Mouse (Mus musculus) left cerebral cortex, postnatal 36 days (tissue): ENCODE measurements around the gene Lin54. TPM values are rescaled to one million over a fixed set of nuclear protein-coding genes. Genes with fewer than 3 reads are reported as not detected.
A peak's percentile ranks its signal among the peaks of the same experiment; 100 is the strongest.
"Not testable (repeated sequence)": the region's sequence is repeated elsewhere in the genome, so short reads cannot be mapped to it uniquely, and the experiment has no call there.

Experiments used
- DNase-seq, 2 experiments: peaks; one replicate each; pipeline ENCODE4 v3.0.0; 2021 to 2022; ENCODE audit warnings: low spot score in 2 of 2, mixed read lengths in 1 of 2
- intact Hi-C: fragments of 180-260 bp; cut with DNase I; formaldehyde crosslinking; loops from one replicate; pipeline ENCODE4 v1.15.1; 2025
- microRNA-seq: library from miRNA; unstranded; fragments of <30 nt; microRNA quantifications from one replicate; pipeline ENCODE4 v1.2.0, GENCODE M21; 2022
- total RNA-seq, 2 experiments: library from RNA; stranded (reverse); gene quantifications; 2 replicates each; pipeline ENCODE4 v1.2.3; 2021

Gene Lin54
- total RNA-seq, 2 experiments from 2014 or later = 21.8 to 22.0 TPM

DNA sequence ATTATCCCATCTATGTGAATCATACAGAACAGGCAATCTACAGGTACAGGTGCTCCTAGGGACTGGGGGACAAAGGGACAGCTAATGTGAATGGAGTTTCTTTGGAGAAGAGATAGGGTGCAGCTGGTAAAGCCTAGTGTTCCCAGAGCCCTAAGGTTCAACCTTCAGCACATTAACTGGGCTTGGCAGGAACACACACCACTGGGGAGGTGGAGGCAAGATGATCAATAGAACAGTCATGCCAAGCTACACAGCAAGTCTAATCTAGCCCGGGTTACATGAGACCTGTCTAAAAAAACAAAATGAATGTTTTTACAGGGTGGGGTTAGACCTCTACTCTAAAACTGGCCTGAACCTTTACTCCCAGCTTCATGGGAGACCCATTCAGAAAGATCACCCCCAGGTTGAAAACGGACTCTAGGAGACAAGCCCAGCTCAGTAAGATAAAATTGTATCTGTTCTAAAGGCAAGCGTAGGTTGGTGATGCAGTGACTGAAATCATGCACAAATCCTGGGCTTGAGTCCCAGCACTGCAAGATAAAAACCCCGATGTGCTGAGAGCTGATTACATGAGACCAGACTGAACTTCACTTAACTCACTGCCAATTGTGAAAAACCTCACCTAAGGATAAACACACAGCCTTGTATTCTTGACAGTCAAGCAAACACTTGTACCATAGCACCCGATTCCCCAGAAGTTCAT lies 72.3 kb downstream of the Lin54 start:
- DNase-seq = peak in 1 of 2 experiments; percentile 35
- intact Hi-C loops = loop anchor here (5.0 kb wide), 2 partner anchors 69 to 89 kb away; partner anchors contain the start of gene Cops4

DNA sequence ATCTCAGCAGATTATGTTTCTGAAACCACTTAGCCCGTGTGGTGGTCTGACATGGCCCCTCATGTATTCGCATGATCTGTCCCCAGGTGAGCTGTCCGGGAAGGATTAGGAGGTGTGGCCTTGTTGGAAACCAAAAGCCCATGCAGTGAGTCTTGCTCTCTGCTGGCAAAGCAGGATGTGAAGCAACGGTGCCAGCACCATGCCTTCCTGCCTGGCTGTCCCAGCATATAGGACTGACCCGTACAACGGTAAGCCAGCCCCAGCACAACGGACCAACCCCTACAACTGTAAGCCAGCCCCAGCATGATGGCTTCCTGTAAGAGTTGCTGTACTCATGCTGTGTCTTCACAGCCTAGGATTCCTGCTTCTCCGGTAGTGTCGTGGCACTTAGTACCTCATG lies 73.2 kb downstream of the Lin54 start:
- DNase-seq = peak in 1 of 2 experiments; percentile 16
- intact Hi-C loops = loop anchor here (5.0 kb wide), 2 partner anchors 70 to 90 kb away; partner anchors contain the start of gene Cops4

DNA sequence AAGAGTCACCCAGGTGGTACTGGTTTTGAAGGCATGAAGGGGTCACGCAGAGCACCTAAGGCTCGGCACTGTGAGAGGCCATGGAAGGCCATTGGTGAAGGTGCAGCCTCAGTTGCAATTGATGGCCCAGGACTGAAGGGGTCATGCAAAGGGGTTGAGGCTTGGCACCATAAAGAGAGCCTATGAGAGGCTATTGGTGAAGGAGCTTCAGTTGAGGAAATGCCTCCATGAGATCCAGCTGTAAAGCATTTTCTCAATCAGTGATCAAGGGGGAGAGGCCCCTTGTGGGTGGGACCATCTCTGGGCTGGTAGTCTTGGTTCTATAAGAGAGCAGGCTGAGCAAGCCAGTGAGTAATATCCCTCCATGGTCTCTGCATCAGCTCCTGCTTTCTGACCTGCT lies 74.6 kb downstream of the Lin54 start:
- intact Hi-C loops = loop anchor here (5.0 kb wide), 2 partner anchors 71 to 91 kb away; partner anchors contain the start of gene Cops4
- not testable (repeated sequence) for DNase-seq

DNA sequence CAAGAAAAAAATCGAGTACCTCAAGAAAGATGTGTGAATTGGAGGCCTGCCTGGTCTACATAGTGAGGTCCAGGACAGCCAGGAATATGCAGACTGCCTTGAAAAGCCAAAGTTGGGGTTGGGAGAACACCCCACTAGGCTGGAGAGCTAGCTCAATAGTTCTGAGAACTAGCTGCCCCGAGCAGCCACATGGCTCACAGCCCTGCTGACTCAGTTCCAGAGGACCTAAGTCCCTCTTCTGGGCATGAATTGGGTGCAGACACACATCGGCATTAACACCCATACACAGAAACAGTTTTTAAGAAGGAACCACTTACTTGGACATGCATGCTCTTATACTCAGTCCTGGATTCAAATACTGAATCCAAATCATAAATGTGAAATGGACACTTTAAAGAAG lies 76.2 kb downstream of the Lin54 start:
- no peak for DNase-seq
- intact Hi-C loops = no loop called here

DNA sequence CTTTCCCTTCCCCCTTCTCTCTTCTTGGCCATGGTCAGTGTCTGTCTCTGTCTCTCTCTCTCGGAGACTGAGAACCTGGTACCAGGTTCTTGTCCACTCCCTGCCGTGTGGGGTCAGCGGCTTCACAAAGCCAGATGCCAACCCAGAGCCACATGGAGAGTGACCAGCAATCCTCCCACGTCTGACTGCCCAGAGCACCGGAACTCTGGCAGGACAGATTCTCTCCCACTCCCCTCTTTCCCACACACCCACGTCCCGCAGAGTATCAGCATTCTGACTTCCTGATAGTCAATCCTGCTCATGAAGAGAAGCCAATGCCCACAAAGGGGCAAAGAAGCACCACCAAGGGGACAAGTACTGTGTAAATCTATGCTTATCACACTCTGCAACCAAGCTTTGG lies 76.8 kb downstream of the Lin54 start:
- intact Hi-C loops = no loop called here
- DNase-seq = no peak

DNA sequence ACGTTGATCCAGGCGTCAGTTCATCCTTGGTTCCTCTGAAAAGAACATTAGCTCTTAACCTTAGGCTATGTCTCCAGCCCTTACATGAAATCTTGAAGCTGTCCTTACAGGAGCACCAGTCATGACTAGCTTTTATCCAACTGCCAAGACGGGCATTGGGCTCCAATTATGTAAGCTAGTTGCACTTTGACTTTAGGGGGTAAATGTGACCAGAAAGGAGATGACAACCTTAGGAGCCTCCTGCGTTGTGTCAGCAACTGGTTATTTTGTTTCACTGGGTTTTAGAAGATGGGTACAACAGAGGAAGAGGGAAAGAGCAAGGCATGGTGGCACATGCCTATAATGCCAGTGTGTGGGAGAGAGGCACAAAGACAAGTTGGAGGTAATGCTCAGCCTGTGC lies 81.6 kb downstream of the Lin54 start:
- intact Hi-C loops = no loop called here
- no peak for DNase-seq

DNA sequence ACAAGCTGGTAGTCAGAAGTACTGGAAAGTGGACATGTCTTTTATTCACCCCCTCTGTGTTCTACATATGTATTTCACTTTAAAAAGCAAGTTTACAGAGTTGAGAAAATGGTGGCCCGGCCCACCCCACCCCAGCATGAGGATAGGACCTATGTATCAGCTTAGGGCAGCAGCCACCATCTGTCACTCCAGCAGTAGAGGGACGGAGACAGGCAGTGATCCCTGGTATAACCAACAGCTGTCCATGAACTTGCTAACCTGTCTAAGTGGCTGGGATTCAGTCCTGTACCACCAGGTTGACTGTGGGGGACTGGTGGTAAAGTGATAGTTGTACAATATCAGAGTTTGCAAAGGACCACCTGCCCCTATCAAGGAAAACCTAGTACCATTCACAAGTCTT lies 82.4 kb downstream of the Lin54 start:
- intact Hi-C loops = no loop called here
- no peak for DNase-seq

DNA sequence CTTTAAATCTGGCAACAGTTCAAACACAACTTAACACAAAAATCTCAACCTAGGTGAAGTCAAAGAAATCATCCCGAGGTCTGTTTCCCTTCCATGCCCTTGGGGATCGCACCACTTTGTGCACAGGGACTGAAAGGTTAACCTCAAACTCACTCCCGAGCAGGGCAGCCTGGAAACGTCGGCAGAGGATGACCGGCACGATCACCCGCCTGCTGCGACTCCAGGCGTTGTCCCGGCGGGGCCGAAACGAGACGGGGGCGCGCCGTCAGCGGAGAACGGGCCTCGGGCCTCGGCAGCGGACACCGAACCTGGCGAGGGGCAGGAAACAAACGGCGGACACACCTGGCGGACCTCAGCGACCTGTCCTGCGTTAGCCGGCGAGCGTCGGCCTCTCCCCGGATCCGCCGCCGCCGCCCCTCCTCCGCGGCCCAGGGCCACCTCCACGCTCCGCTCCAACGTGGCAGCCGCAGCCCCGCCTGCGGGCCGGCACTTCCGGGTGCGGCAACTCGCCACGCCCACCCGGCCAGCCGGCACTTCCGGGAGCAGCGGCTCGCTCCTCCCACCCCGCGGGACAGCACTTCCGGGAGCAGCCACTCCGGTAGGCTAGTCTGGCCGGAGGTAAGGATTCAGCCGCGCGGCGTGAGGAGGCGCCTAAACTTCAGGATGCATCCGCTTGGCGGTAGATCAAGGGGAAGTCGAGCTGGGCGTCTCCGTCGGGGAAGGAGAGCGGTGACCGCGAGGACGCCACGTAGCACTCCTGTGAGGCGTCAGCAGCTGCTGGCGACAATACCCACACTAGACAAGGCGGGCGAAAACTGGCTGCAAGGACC lies 84.5 kb downstream of the Lin54 start, which contains the start of gene Sec31a:
Gene Sec31a, minus strand, starts transcription at position 474 of the 830 bp plus-strand sequence.
- peak; percentile 97 to 99 for DNase-seq
- intact Hi-C loops = no loop called here

DNA sequence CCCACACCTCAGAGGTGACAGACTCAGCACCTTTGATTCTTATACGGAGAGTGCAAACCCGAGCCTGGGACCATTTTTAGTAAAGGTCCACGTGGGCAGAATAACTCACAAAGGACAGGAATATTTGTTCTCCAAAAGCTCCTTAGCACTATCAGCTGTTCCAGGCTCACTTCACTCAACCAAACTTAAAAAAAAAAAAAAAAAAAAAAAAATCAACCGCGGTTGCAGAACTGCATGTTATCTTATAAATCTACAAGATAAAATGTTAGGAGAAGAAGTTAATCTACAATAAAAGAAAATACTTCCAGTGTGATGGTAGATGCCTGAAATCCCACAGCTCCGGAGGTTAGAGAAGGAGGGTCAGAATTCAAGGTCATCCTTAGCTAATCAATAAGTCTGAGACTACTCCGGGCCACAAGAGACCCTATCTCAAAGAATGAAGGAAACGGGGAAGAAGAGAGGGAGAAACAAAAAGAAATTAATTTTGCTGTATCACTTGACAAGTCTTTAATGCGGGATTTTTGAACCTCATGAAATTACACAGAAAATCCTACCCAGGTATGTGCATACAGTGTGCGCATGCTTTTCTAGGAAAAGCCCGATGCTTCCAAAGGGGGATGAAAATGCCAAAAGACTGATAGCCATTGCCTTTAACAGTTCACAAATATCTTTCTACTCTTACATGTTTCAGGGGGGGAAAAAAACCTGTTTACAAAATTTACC lies 85.8 kb downstream of the Lin54 start:
- intact Hi-C loops = no loop called here
- no peak for DNase-seq

DNA sequence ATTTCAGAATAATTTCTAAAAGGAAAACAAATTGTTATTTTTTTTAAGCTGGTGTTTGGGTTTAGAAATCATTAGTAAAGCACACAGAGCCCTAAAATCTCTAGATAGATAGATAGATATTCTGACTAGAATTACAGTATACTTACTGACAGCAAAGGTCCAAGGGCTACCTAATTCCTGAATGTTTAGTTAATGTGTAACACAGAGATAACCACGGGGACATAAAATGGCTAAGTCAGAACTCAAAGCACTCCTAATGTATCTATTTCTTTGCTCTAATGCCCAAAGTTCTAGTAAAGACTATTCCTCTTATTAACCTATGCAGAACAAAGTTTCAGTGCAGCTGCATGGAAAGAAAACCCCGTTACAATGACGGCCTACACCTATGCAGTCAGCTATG lies 87.6 kb downstream of the Lin54 start:
- DNase-seq = no peak
- intact Hi-C loops = no loop called here

DNA sequence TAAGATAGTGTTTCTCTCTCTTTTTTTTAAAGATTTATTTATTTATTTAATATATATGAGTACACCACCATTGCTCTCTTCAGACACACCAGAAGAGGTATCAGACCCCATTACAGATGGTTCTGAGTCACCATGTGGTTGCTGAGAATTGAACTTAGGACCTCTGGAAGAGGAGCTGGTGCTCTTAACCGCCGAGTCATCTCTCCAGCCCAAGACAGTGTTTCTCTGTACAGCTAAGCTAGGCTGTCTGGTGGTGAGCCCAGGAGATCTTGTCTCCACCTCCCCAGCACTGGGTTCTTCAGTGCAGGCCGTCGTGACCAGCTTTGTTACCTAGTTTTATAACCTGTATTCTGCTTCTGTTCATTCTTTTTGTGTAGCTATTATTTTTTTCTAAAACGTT lies 90.2 kb downstream of the Lin54 start:
- DNase-seq = no peak
- intact Hi-C loops = no loop called here

DNA sequence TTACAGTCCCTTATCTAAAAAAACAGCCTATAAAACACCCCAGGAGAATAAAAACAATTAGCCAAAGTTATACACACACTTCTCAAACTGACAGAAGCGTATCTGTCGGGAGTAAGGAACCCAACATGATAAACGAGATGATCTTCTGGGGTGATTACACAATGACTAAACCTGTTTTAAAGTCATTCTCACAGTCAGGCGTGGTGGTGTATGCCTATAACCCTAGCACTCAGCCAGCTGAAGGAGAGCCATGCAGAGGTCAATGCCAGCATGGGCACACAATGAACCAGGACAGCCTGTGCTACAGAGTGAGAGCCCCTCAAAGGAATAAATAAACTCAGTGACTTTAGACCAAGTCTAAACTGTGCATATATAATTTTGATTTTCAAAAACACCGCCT lies 92.0 kb downstream of the Lin54 start:
- DNase-seq = no peak
- intact Hi-C loops = no loop called here

DNA sequence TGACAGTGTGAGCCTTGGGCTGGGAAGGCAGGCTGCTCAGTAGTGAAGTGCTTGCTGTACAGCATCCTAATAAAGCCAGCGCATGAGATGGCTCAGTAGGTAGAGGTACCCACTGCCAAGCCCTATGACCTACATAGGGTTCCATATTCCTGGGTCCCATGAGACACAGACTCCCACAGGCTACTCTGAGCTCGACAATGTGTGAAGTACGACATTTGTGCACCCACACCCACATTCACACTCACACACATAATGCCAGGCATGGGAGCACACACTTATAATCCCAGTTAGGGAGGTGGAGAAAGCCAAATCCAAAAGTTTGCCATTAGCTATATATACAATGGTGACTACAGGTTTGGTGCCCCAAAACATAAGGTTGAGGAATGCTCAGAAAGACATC lies 103.7 kb downstream of the Lin54 start:
- intact Hi-C loops = no loop called here

DNA sequence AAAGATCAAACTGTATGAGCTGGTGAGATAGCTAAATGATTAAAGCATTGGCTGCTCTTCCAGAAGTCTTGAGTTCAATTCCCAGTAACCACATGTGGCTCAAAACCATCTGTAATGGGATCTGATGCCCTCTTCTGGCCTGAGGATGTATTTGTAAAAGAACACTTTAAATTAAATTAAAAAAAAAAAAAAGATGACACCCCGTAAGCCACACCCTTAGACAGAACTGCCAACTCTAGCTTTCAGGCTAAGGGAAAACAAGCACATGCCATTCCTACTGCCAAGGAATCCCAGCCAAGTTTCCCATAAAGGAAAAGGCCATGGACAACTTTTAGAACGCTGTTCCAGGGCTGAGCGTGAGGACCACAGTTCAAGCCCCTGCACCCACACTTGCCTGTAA lies 106.8 kb downstream of the Lin54 start:
- intact Hi-C loops = no loop called here
- no peak for DNase-seq

More for the DNA sequence above, 103.7 kb downstream of the Lin54 start:
- peak in 1 of 2 experiments; percentile 21 for DNase-seq

DNA sequence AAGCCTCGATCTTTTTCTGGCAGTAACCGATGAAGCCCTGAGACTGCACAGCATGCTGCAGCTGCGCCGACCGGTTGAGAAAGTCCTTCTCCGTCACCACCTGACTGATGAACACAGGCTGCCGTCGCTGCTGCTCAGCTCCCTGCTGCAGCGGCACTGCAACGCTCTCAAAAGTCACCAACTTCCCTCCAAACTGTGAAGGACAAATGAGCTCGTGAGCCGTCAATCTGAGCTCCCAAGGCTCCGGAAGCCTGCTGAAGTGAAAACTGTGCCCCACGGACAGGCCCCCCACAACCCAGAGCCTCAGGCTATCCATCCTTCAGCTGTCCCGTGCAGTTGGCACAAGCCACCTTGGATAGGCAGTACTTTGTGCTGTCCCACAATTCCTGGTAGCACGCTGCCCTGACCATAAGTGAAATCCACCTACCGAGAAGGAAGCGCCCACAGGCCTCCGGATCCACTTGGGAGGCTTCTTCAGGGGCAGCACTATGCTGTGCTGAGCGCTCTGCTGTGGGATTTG lies 107.9 kb downstream of the Lin54 start:
- no peak for DNase-seq
- intact Hi-C loops = no loop called here

Small RNAs within 50 kb of the gene (microRNA-seq; reads per million reads assigned to microRNA genes)
- gene Gm23222 = not detected

Other genes with a start within 250 kb of the Lin54 start
- 100 to 1,000 TPM; 115 to 121 TPM for gene Sec31a, start 84.4 kb downstream of the Lin54 start, total RNA-seq
- 10 to 100 TPM; 79.4 to 83.8 TPM for gene Cops4, start 17.7 kb upstream of the Lin54 start, total RNA-seq
- gene Plac8, start 71.6 kb upstream of the Lin54 start, total RNA-seq = not detected
- gene Coq2, start 174.5 kb upstream of the Lin54 start, total RNA-seq = 10 to 100 TPM; 74.9 to 76.2 TPM
- 1 to 10 TPM; 1.3 to 1.8 TPM for gene Hpse, start 219.1 kb upstream of the Lin54 start, total RNA-seq